Mouse (Mus musculus) liver, embryonic 16.5 days (tissue): Measurements from ENCODE around the gene Borcs6. TPM values are rescaled to one million over a fixed set of nuclear protein-coding genes. Genes with fewer than 3 reads are reported as not detected.

ENCODE experiments used
- polyA plus RNA-seq: library from polyadenylated mRNA; unstranded; fragments of >200 nt; fragmentation: Nextera tagmentation; extraction: Ambion mirVana; gene quantifications from 2 replicates; pipeline ENCODE4 v1.2.1, GENCODE M21; 2015

Gene Borcs6
- polyA plus RNA-seq, 1 experiment from 2014 or later, result 3.6 TPM

Other genes with a start within 250 kb of the Borcs6 start
- gene Ndel1, start 187.9 kb upstream of the Borcs6 start, polyA plus RNA-seq, result 36.9 and 38.6 TPM in 2 replicates
- gene Rnf222, start 171.2 kb upstream of the Borcs6 start, polyA plus RNA-seq, result 0.04 and 0.14 TPM in 2 replicates
- 457 and 528 TPM in 2 replicates for gene Rpl26, start 158.1 kb upstream of the Borcs6 start, polyA plus RNA-seq
- gene Odf4, start 132.6 kb upstream of the Borcs6 start, polyA plus RNA-seq, result not detected in 2 replicates
- gene Arhgef15, start 102.2 kb upstream of the Borcs6 start, polyA plus RNA-seq, result 1.7 and 2.0 TPM in 2 replicates
- gene Slc25a35, start 91.6 kb upstream of the Borcs6 start, polyA plus RNA-seq, result 0.37 and 0.80 TPM in 2 replicates
- 16.3 and 19.3 TPM in 2 replicates for gene Rangrf, start 84.5 kb upstream of the Borcs6 start, polyA plus RNA-seq
- gene Pfas, start 51.3 kb upstream of the Borcs6 start, polyA plus RNA-seq, result 13.7 and 15.4 TPM in 2 replicates
- gene Ctc1, start 43.8 kb upstream of the Borcs6 start, polyA plus RNA-seq, result 17.2 and 23.0 TPM in 2 replicates
- 101 and 107 TPM in 2 replicates for gene Aurkb, start 14.1 kb upstream of the Borcs6 start, polyA plus RNA-seq
- gene Tmem107, start 11.1 kb downstream of the Borcs6 start, polyA plus RNA-seq, result 20.2 and 21.7 TPM in 2 replicates
- gene Vamp2, start 28.8 kb downstream of the Borcs6 start, polyA plus RNA-seq, result 16.4 and 25.4 TPM in 2 replicates
- 6.9 and 8.5 TPM in 2 replicates for gene Per1, start 35.5 kb downstream of the Borcs6 start, polyA plus RNA-seq
- 0.06 and 0.07 TPM in 2 replicates for gene Hes7, start 60.7 kb downstream of the Borcs6 start, polyA plus RNA-seq
- 0.07 TPM in 1 of 2 replicates, not detected in the other for gene 9130213A22Rik, start 62.9 kb downstream of the Borcs6 start, polyA plus RNA-seq
- 0.09 and 0.39 TPM in 2 replicates for gene Aloxe3, start 66.2 kb downstream of the Borcs6 start, polyA plus RNA-seq
- not detected in 2 replicates for gene Alox12b, start 97.3 kb downstream of the Borcs6 start, polyA plus RNA-seq
- gene Alox8, start 138.1 kb downstream of the Borcs6 start, polyA plus RNA-seq, result 0.08 TPM in 1 of 2 replicates, not detected in the other
- gene Gucy2e, start 177.3 kb downstream of the Borcs6 start, polyA plus RNA-seq, result not detected in 2 replicates